Mouse (Mus musculus): Measurements from ENCODE around the gene Ube2l6.

Ube2l6 gene

DNA sequence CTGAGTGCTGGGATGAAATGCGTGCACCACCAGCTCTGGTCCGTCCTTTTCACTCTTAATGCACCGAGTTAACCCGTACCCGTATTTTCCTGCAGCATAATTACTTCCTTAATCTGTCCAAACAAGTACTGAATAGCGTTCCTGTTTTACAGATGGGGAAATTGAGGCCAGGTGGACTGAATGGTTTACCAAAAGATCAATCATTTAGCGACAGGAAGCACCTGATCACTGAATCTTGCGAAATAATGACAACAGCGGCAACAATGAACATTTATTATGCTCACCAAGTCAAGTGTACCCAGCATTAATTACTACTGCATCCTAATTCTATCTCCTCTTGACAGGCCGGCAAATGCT, 39.9 kb downstream of the Ube2l6 start, which contains the start of gene Slc43a1:
Slc43a1 (plus strand) TSS at position 258 of the 357 bp plus-strand sequence.
- DNase-seq (ENCODE audit: low spot score in 2 of 2), result no peak

GRCm38 (mm10) chr2:84838993-84839980, 40.7 kb downstream of the Ube2l6 start:
- no peak for DNase-seq (ENCODE audit: low spot score in 2 of 2)

- no peak for DNase-seq (ENCODE audit: low spot score in 2 of 2)
Measured at GRCm38 (mm10) chr2:84840016-84840747, 41.6 kb downstream of the Ube2l6 start.

GRCm38 (mm10) chr2:84840748-84841563, 42.3 kb downstream of the Ube2l6 start:
- DNase-seq (ENCODE audit: low spot score in 2 of 2), result no peak

GRCm38 (mm10) chr2:84841905-84842304, 43.3 kb downstream of the Ube2l6 start:
- DNase-seq (ENCODE audit: low spot score in 2 of 2), result no peak

DNA sequence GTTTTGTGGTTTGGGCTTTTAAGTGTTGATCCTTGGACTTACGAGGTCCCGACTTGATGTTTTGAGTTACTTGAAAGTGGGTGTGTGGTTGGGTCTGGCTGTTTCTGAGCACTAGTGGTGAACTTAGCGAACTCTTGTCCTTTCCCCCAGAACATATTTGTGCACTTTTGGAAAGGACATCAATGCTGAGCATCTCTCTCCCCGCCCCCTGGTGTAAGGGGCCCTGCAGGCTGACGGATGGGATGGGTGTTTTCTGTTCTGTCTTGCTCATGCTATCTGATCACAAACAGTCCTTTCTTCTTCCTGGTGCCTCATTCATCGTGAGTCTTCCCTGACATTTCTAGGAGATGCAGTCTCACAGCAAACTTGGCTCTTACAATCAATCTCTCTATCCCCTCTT, 45.0 kb downstream of the Ube2l6 start:
- no peak for DNase-seq (ENCODE audit: low spot score in 2 of 2)

GRCm38 (mm10) chr2:84845226-84845625, 46.6 kb downstream of the Ube2l6 start:
- DNase-seq (ENCODE audit: low spot score in 2 of 2), result no peak

GRCm38 (mm10) chr2:84850407-84851129, 51.9 kb downstream of the Ube2l6 start:
- no peak for DNase-seq (ENCODE audit: low spot score in 2 of 2)

- DNase-seq (ENCODE audit: low spot score in 2 of 2), result no peak
Measured at GRCm38 (mm10) chr2:84851130-84852040, 52.8 kb downstream of the Ube2l6 start.

DNA sequence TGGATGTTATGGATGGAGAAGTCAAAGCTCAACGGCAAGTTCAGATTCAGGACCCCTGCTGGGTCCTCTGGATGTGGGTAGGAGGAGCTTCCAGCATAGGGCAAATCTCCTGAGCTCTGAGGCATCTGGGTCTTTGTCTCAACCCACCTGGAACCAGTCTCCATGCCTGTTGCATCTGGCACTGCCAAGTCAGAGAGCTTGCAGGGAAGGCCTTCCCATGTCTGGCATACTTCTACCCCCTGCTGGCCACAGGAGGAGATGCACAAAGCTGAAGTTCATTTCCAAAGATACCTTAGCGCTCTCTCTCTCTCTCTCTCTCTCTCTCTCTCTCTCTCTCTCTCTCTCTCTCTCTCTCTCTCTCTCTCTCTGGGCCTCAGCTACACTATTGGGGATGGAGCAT, 57.1 kb downstream of the Ube2l6 start:
- no peak for DNase-seq (ENCODE audit: low spot score in 2 of 2)

DNA sequence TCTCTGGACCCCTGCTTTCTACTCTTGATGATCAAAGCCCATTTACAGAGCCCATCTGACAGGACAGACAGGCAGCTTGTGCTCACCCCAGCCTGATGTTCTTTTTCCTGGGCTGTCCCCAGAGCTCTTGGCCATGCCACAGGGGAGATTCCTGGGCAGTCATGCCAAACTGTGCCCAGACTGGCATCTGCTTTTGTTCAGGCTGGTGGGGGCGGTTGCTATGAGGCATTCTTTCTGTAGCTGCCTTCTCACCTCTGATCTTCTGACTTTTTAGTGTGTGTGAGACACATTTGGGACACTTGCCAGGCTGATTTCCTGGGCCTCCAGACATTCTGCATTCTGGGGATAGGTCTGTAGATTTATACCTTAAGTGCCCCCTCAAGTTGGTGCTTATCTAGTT, 59.9 kb downstream of the Ube2l6 start:
- DNase-seq (ENCODE audit: low spot score in 2 of 2), result no peak
